In the genomic region with DNA sequence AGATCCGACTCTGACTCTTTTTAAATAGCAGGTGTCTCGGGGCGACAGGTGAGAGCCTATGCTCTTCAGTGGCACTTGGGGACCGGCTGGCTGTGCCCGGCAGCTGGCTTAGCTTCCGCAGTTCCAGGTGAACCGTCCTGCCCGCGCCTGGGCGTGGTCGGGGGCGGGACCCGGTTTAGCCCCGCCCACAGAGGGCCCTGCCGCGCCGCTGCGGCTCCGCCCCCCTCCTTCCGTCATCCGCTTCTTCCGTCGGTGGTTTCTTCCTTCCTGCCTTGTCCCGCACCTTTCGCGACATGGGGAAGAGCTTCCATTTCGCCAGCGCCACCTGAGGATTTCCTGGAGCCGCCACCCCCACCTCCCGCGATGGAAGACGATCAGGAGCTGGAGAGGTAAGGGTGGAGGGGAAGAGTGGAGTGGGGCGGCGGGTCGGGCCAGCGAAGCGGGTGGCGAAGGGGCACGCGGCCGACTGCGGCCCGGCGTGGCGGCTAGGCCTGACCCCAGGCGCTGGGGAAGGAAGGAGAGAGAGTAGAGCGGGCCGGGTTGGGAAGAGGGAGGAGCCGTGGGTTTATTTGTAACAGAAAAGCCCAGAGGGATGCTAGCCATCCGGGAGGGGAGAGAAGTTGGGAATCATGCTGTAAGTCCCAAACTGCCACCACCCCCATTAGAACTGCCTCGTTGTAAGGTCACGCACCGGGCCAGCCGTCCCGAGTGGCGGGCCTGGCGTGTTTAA, we compare ENCODE assay signal across 8 mouse cellular contexts. TPM values are rescaled to one million over a fixed set of nuclear protein-coding genes. Genes with fewer than 3 reads are reported as not detected.
DNase-seq lines count a peak whose midpoint lies in the region; ATAC-seq and TF ChIP-seq lines count a peak whose summit lies in the region.

No protein-coding gene starts in this region.

- peak overlapping the region; percentile 74 for H3K9ac ChIP-seq in kidney, embryonic 14.5 days (ENCODE audit: low read depth, low read length)
- H3K9ac ChIP-seq in limb, embryonic 14.5 days (ENCODE audit: low read depth, low read length, severe bottlenecking): peak overlapping the region; percentile 80
- H3K9ac ChIP-seq in midbrain, embryonic 16.5 days (ENCODE audit: low read depth, low read length): peak overlapping the region; percentile 81

- no peak for TF ChIP-seq POLR2A in bone marrow macrophage, adult 2 months (IDR thresholded peaks at IDR 0.05; ENCODE audit: borderline replicate concordance, low read depth, low read length)
- peak; percentile 76 for TF ChIP-seq POLR2A in embryonic fibroblast, embryonic 13.5 days (IDR thresholded peaks at IDR 0.05; ENCODE audit: low read depth, low read length)
- no peak for TF ChIP-seq POLR2A in limb, embryonic 14.5 days (IDR thresholded peaks at IDR 0.05; ENCODE audit: borderline replicate concordance, extremely low read depth, insufficient read depth, insufficient read length)
- TF ChIP-seq POLR2A in spleen, adult 2 months (IDR thresholded peaks at IDR 0.05; ENCODE audit: low read depth, low read length): peak; percentile 73

- ATAC-seq in kidney, embryonic 14.5 days (ENCODE audit: low FRiP score, low TSS enrichment): peak; percentile 63
- ATAC-seq in limb, embryonic 14.5 days (ENCODE audit: low FRiP score, low read depth): peak; percentile 71
- peak; percentile 79 for ATAC-seq in midbrain, embryonic 16.5 days

- peak; percentile 98 to 99 for DNase-seq in B cell, adult 2 months
- DNase-seq in heart, embryonic 10.5 days (ENCODE audit: low spot score): peak; percentile 96
- peak; percentile 77 for DNase-seq in limb, embryonic 14.5 days (ENCODE audit: low spot score)
- peak; percentile 77 to 92 for DNase-seq in spleen, adult 2 months (ENCODE audit: low read depth in 1 of 2, low spot score in 2 of 2)

- peaks cover 22% of the 10 kb centered on the region for H3K4me1 ChIP-seq in bone marrow macrophage, adult 2 months (ENCODE audit: control insufficient read depth, insufficient read depth, low read length)
- peaks cover 6% of the 10 kb centered on the region; the same call in 1 of the 2 replicates for H3K4me1 ChIP-seq in embryonic fibroblast, embryonic 13.5 days (ENCODE audit: control insufficient read depth, insufficient read depth, low read length)
- H3K4me1 ChIP-seq in heart, embryonic 10.5 days: peaks cover 19% of the 10 kb centered on the region
- H3K4me1 ChIP-seq in kidney, embryonic 14.5 days (ENCODE audit: control insufficient read depth, insufficient read depth, low read length): peaks cover 16% of the 10 kb centered on the region
- H3K4me1 ChIP-seq in limb, embryonic 14.5 days (ENCODE audit: control insufficient read depth, insufficient read depth, low read length): peaks cover 13% of the 10 kb centered on the region
- H3K4me1 ChIP-seq in midbrain, embryonic 16.5 days (ENCODE audit: control insufficient read depth, insufficient read depth, low read length): peaks cover 16% of the 10 kb centered on the region
- peaks cover 4% of the 10 kb centered on the region; the same call in 1 of the 2 replicates for H3K4me1 ChIP-seq in spleen, adult 2 months (ENCODE audit: control insufficient read depth, insufficient read depth, insufficient read length)

- H3K9me3 ChIP-seq in heart, embryonic 10.5 days: no peaks in the 10 kb centered on the region
- H3K9me3 ChIP-seq in kidney, embryonic 14.5 days (ENCODE audit: control insufficient read depth, low read length): no peaks in the 10 kb centered on the region
- H3K9me3 ChIP-seq in limb, embryonic 14.5 days (ENCODE audit: control insufficient read depth, low read length): no peaks in the 10 kb centered on the region
- H3K9me3 ChIP-seq in midbrain, embryonic 16.5 days (replicated peaks; ENCODE audit: control insufficient read depth, low read length, poor library complexity, severe bottlenecking): no peaks in the 10 kb centered on the region

- H3K36me3 ChIP-seq in heart, embryonic 10.5 days: peaks cover 16% of the 10 kb centered on the region
- H3K36me3 ChIP-seq in kidney, embryonic 14.5 days (ENCODE audit: control insufficient read depth, insufficient read depth, low read length): peaks cover 11% of the 10 kb centered on the region; the same call in 1 of the 2 replicates
- H3K36me3 ChIP-seq in limb, embryonic 14.5 days (ENCODE audit: control insufficient read depth, insufficient read depth, low read length): peaks cover 15% of the 10 kb centered on the region
- no peaks in the 10 kb centered on the region for H3K36me3 ChIP-seq in midbrain, embryonic 16.5 days (ENCODE audit: control insufficient read depth, insufficient read depth, low read length)
- H3K36me3 ChIP-seq in spleen, adult 2 months (ENCODE audit: control insufficient read depth, insufficient read depth, low read length): peaks cover 2% of the 10 kb centered on the region; the same call in 1 of the 2 replicates

- TF ChIP-seq CTCF in bone marrow macrophage, adult 2 months (IDR thresholded peaks at IDR 0.05; ENCODE audit: low read depth, low read length): no peak
- TF ChIP-seq CTCF in embryonic fibroblast, embryonic 13.5 days (IDR thresholded peaks at IDR 0.05; ENCODE audit: borderline replicate concordance, insufficient read depth, low read length): no peak
- TF ChIP-seq CTCF in spleen, adult 2 months (IDR thresholded peaks at IDR 0.05; ENCODE audit: extremely low read depth, insufficient read depth, insufficient read length, insufficient replicate concordance): no peak

- H3K27me3 ChIP-seq in heart, embryonic 10.5 days (ENCODE audit: insufficient read depth, poor library complexity, severe bottlenecking): no peaks in the 10 kb centered on the region
- no peaks in the 10 kb centered on the region for H3K27me3 ChIP-seq in kidney, embryonic 14.5 days (ENCODE audit: control insufficient read depth, insufficient read depth, low read length)
- H3K27me3 ChIP-seq in limb, embryonic 14.5 days (ENCODE audit: control insufficient read depth, insufficient read depth, low read length): no peaks in the 10 kb centered on the region
- H3K27me3 ChIP-seq in midbrain, embryonic 16.5 days (ENCODE audit: control insufficient read depth, insufficient read depth, low read depth, low read length): no peaks in the 10 kb centered on the region
- H3K27me3 ChIP-seq in spleen, adult 2 months (ENCODE audit: control insufficient read depth, insufficient read depth, low read length): no peaks in the 10 kb centered on the region

- under 1% methylated on average over 57 of the region's 57 CpGs for WGBS in heart, embryonic 10.5 days
- 0% methylated on average over 52 of the region's 57 CpGs for WGBS in kidney, embryonic 14.5 days
- WGBS in limb, embryonic 14.5 days: under 1% methylated on average over 50 of the region's 57 CpGs
- under 1% methylated on average over 57 of the region's 57 CpGs for WGBS in midbrain, embryonic 16.5 days
- WGBS in spleen, adult 2 months: under 1% methylated on average over 56 of the region's 57 CpGs

- peak overlapping the region; percentile 17 for H3K27ac ChIP-seq in bone marrow macrophage, adult 2 months (ENCODE audit: insufficient read depth, low read depth, low read length)
- peak overlapping the region; percentile 9; the same call in 1 of the 2 replicates for H3K27ac ChIP-seq in embryonic fibroblast, embryonic 13.5 days (ENCODE audit: insufficient read depth, low read length)
- peak overlapping the region; percentile 94 for H3K27ac ChIP-seq in heart, embryonic 10.5 days
- H3K27ac ChIP-seq in kidney, embryonic 14.5 days (ENCODE audit: low read depth, low read length): peak overlapping the region; percentile 86
- peak overlapping the region; percentile 81 for H3K27ac ChIP-seq in limb, embryonic 14.5 days (replicated peaks; ENCODE audit: low read depth, low read length)
- H3K27ac ChIP-seq in midbrain, embryonic 16.5 days (ENCODE audit: low read length): peak overlapping the region; percentile 91
- H3K27ac ChIP-seq in spleen, adult 2 months (ENCODE audit: insufficient read depth, low read length): peak overlapping the region; percentile 79

- peak overlapping the region; percentile 70 for H3K4me3 ChIP-seq in bone marrow macrophage, adult 2 months (ENCODE audit: insufficient read depth, low read length)
- H3K4me3 ChIP-seq in embryonic fibroblast, embryonic 13.5 days (ENCODE audit: insufficient read depth, low read length): peak overlapping the region; percentile 100
- H3K4me3 ChIP-seq in heart, embryonic 10.5 days: peak overlapping the region; percentile 89
- H3K4me3 ChIP-seq in kidney, embryonic 14.5 days (ENCODE audit: low read length): peak overlapping the region; percentile 86
- peak overlapping the region; percentile 84 for H3K4me3 ChIP-seq in limb, embryonic 14.5 days (replicated peaks; ENCODE audit: low read length)
- peak overlapping the region; percentile 92 for H3K4me3 ChIP-seq in midbrain, embryonic 16.5 days (ENCODE audit: low read depth, low read length)
- H3K4me3 ChIP-seq in spleen, adult 2 months (ENCODE audit: extremely low read depth, insufficient read depth, insufficient read length): peak overlapping the region; percentile 87

- peak overlapping the region; percentile 95 for H3K4me2 ChIP-seq in kidney, embryonic 14.5 days (replicated peaks; ENCODE audit: low read depth, low read length)
- H3K4me2 ChIP-seq in limb, embryonic 14.5 days (replicated peaks; ENCODE audit: low read depth, low read length, severe bottlenecking): peak overlapping the region; percentile 97
- H3K4me2 ChIP-seq in midbrain, embryonic 16.5 days (ENCODE audit: low read length): peak overlapping the region; percentile 94

RNA-seq across cellular contexts. Expression of a gene that starts 0.6 kb away (rescaled TPM):
- polyA plus RNA-seq in bone marrow macrophage, adult 2 months (2012; ENCODE audit: insufficient read depth, insufficient read length, missing spikeins): 120 and 135 TPM in 2 replicates
- polyA plus RNA-seq in embryonic fibroblast, embryonic 13.5 days (2011; ENCODE audit: insufficient read length, low read depth, missing spikeins): 119 and 141 TPM in 2 replicates
- polyA plus RNA-seq in heart, embryonic 10.5 days (2016; fragmentation: Nextera tagmentation; extraction: Ambion mirVana): 114 and 129 TPM in 2 replicates
- 146 and 173 TPM in 2 replicates for polyA plus RNA-seq in kidney, embryonic 14.5 days (2014; fragmentation: Nextera tagmentation; extraction: Ambion mirVana)
- 82.7 and 104 TPM in 2 replicates for polyA plus RNA-seq in limb, embryonic 14.5 days (2012; rRNA removed)
- polyA plus RNA-seq in limb, embryonic 14.5 days (2014; fragmentation: Nextera tagmentation; extraction: Ambion mirVana): 144 and 148 TPM in 2 replicates
- polyA plus RNA-seq in midbrain, embryonic 16.5 days (2015; fragmentation: Nextera tagmentation; extraction: Ambion mirVana): 87.6 and 89.7 TPM in 2 replicates
- 24.2 and 30.5 TPM in 2 replicates for polyA plus RNA-seq in spleen, adult 2 months (2012; rRNA removed)

RNA-seq across cellular contexts. Expression of a gene that starts 1.1 kb away (rescaled TPM):
- polyA plus RNA-seq in bone marrow macrophage, adult 2 months (2012; ENCODE audit: insufficient read depth, insufficient read length, missing spikeins): 4.0 and 7.4 TPM in 2 replicates
- polyA plus RNA-seq in embryonic fibroblast, embryonic 13.5 days (2011; ENCODE audit: insufficient read length, low read depth, missing spikeins): 8.4 and 8.6 TPM in 2 replicates
- 7.7 and 10.0 TPM in 2 replicates for polyA plus RNA-seq in heart, embryonic 10.5 days (2016; fragmentation: Nextera tagmentation; extraction: Ambion mirVana)
- polyA plus RNA-seq in kidney, embryonic 14.5 days (2014; fragmentation: Nextera tagmentation; extraction: Ambion mirVana): 10.8 and 14.4 TPM in 2 replicates
- 13.7 and 16.9 TPM in 2 replicates for polyA plus RNA-seq in limb, embryonic 14.5 days (2012; rRNA removed)
- polyA plus RNA-seq in limb, embryonic 14.5 days (2014; fragmentation: Nextera tagmentation; extraction: Ambion mirVana): 13.7 and 15.8 TPM in 2 replicates
- polyA plus RNA-seq in midbrain, embryonic 16.5 days (2015; fragmentation: Nextera tagmentation; extraction: Ambion mirVana): 4.5 and 5.0 TPM in 2 replicates
- 21.3 and 35.7 TPM in 2 replicates for polyA plus RNA-seq in spleen, adult 2 months (2012; rRNA removed)

Comparison
In these comparisons a context has a peak if more than half of its experiments do, and no peak if none do; other contexts are left out.
1. Peak in every context shown above with its lines: DNase-seq, ATAC-seq, H3K4me3 ChIP-seq and H3K27ac ChIP-seq.
2. H3K27ac ChIP-seq: peak in every context shown above with its lines; median percentile 94 in heart, embryonic 10.5 days; 91 in midbrain, embryonic 16.5 days; 86 in kidney, embryonic 14.5 days; 81 in limb, embryonic 14.5 days; 79 in spleen, adult 2 months; 17 in bone marrow macrophage, adult 2 months; 9 in embryonic fibroblast, embryonic 13.5 days.
3. POLR2A ChIP-seq: peak in embryonic fibroblast, embryonic 13.5 days (single experiment) and spleen, adult 2 months (single experiment); none in bone marrow macrophage, adult 2 months (single experiment) and limb, embryonic 14.5 days (single experiment).